Mouse (Mus musculus) G1E (cell line): Measurements from ENCODE around the gene Chst15. TPM values are rescaled to one million over a fixed set of nuclear protein-coding genes. Genes with fewer than 3 reads are reported as not detected.
A peak's percentile ranks its signal among the peaks of the same experiment; 100 is the strongest.

Source experiments
- ATAC-seq: 2 replicates; pipeline ENCODE4 v1.8.0; 2016; ENCODE audit warnings: mild to moderate bottlenecking; ENCODE audit not compliant: insufficient number of reproducible peaks, poor library complexity, low FRiP score, severe bottlenecking; ENCODE audit errors: extremely low read depth
- DNase-seq: peaks from one replicate; pipeline ENCODE4 v3.0.0; 2012; ENCODE audit warnings: low spot score
- H3K27me3 ChIP-seq: 2 replicates; pipeline ENCODE4 v1.6.1; 2012; ENCODE audit warnings: mild to moderate bottlenecking, low read length, inconsistent platforms; ENCODE audit not compliant: insufficient read depth
- H3K36me3 ChIP-seq: replicated peaks from 2 replicates; pipeline ENCODE3; 2012; ENCODE audit warnings: mild to moderate bottlenecking, inconsistent platforms
- H3K4me1 ChIP-seq: 2 replicates; pipeline ENCODE4 v1.6.1; 2012; ENCODE audit warnings: low read depth, low read length, inconsistent platforms, mixed read lengths; ENCODE audit not compliant: insufficient read depth
- H3K4me3 ChIP-seq: 2 replicates; pipeline ENCODE4 v1.5.1; 2012; ENCODE audit warnings: low read depth, mild to moderate bottlenecking, inconsistent platforms, low read length, moderate library complexity, mixed read lengths
- H3K9me3 ChIP-seq: replicated peaks from 2 replicates; pipeline ENCODE4 v1.6.1; 2012; ENCODE audit warnings: inconsistent platforms
- CTCF ChIP-seq: IDR thresholded peaks from 2 replicates; pipeline ENCODE4 v1.5.1; 2012; ENCODE audit warnings: low read depth, low read length, inconsistent platforms, mixed read lengths
- GATA1 ChIP-seq: IDR thresholded peaks from 2 replicates; pipeline ENCODE4 v1.6.1; 2012; ENCODE audit warnings: borderline replicate concordance, low read length, inconsistent platforms, mixed read lengths
- GATA2 ChIP-seq: IDR thresholded peaks from 2 replicates; pipeline ENCODE4 v1.6.1; 2012; ENCODE audit warnings: low read depth, low read length, inconsistent platforms, borderline replicate concordance
- POLR2AphosphoS5 ChIP-seq: IDR thresholded peaks from 2 replicates; pipeline ENCODE4 v1.6.1; 2012; ENCODE audit warnings: low read depth, low read length, inconsistent platforms; ENCODE audit not compliant: insufficient replicate concordance
- TAL1 ChIP-seq: conservative IDR thresholded peaks from 2 replicates; pipeline ENCODE4 v1.6.1; 2012; ENCODE audit warnings: low read depth, low read length, inconsistent platforms, mixed read lengths
- polyA plus RNA-seq: library from polyadenylated mRNA; stranded (reverse); fragments of >175 nt; gene quantifications from 2 replicates; pipeline ENCODE4 v1.2.3, GENCODE M21; 2012
- total RNA-seq, 2 experiments: library from RNA; stranded (forward) in 1 of 2; stranded (reverse) in 1 of 2; fragments of 200-1000 nt in 1 of 2; fragments of >200 nt in 1 of 2; fragmentation: Nextera tagmentation in 1 of 2; gene quantifications; 2 replicates each; pipeline ENCODE4 v1.2.3; 2014 to 2017

Gene Chst15
- total and polyA plus RNA-seq, 3 experiments = 0.05 TPM; not detected in 2

DNA sequence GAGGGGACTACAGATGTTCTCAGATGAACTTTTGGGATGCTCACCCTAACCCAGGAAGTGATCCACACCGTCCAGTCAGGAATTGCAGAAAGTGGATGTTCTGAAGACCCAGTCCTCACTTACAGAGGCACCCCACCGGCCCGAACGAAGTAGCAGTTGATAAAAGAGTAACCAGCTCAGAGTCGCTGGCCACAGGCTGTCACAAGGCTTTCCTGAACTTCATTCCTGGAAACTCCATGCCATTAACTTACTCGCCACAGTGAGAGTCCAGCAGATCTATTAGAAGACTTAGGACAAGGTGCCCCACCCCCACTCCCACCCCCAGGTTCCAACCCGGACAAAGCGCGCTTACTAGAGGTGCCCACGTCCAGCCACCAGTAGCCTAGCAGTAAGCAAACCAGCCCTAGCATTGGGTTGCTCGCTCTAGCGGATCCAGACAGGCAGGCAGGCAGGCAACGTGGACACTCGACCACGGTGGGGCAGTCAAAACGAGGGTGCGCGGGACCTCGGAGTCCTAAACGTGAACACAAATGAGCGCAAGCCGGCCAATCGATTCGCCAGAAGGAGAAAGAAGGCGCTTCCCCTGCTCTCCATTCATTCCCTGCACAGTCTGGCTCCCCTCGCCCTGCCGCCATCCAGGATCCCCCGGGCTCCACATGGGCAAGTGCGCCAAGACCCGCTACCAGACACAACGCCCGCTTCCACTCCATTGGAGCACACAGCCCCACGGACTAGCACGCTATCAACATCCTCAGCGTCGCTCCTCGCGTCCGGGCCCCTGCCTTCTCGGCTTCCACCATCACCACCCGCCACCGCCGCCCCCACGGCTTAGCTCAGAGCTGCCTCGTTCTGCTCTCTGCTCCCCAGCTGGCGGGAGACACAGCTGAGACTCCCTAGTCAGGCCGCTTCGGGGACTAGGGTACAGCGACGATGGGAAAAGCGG is 1.6 kb downstream of the Chst15 start:
- TF ChIP-seq GATA2 (no peak), GATA1 (no peak), POLR2AphosphoS5 (no peak), CTCF (no peak), TAL1 (no peak)
- H3K4me1 ChIP-seq = no peaks in the 10 kb centered on the region
- peaks cover 73% of the 10 kb centered on the region for H3K9me3 ChIP-seq
- ATAC-seq (no peak), DNase-seq (no peak)
- no peaks in the 10 kb centered on the region for H3K36me3 ChIP-seq
- H3K4me3 ChIP-seq = peak overlapping the region; percentile 33; the same call in 1 of the 2 replicates
- no peaks in the 10 kb centered on the region for H3K27me3 ChIP-seq

DNA sequence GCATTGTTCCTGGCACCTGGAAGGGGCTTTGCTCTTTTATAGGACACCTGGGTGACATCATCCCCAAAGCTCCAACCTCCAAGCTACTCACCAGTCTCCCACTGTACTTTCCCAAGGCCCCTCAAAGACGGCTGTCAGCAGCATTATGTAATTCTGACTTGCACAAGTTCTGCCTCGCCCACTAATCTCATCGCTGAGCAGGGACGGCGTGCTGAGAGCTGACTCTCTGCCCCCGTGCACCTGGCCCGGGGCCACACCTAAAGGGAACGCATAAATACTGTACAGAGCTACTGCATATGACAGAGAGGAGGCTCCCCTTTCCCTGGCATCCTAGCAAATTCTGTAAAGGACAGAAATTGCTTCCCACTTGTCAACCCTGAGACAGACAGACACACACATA is 4.6 kb downstream of the Chst15 start:
- no peak for ATAC-seq
- no peaks in the 10 kb centered on the region for H3K27me3 ChIP-seq
- H3K4me1 ChIP-seq = no peaks in the 10 kb centered on the region

DNA sequence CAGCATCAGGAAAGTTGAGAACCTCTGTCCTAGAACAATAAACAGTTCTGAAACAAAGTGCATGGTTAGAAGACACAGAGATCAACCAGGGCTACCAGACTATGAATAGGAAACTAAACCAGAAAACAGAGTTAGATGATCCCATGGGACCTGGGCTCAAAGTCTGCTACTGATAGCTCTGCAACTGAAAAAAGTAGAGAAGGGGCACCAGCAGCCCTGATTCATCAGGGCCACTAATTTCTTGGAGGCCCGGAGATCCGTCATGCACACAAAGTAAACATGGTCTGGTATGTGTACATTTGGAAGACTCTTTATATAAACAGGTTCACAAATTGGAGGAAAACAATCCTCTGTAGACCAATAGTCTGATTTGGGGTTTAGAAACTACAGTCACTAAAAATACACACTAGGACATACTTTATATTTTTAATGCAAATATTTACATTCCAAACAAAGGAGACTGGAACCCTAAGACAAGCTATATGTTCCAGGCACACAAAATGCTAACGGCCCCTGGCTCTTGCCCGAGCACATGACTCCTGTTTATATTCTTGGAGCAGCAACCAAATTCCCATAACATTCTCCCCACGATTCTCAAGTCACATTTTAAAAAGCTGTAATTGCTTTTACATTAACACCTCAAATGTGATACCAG is 8.4 kb downstream of the Chst15 start:
- Histone ChIP-seq H3K36me3 (no peaks in the 10 kb centered on the region), H3K4me3 (no peak overlapping the region), H3K4me1 (no peaks in the 10 kb centered on the region), H3K9me3 (peaks cover 64% of the 10 kb centered on the region), H3K27me3 (no peaks in the 10 kb centered on the region)
- no peak for TF ChIP-seq TAL1
- no peak for TF ChIP-seq GATA1
- no peak for TF ChIP-seq GATA2
- no peak for TF ChIP-seq POLR2AphosphoS5
- no peak for TF ChIP-seq CTCF
- ATAC-seq (no peak), DNase-seq (no peak)

More for the DNA sequence above, 4.6 kb downstream of the Chst15 start:
- Histone ChIP-seq H3K4me3 (no peak overlapping the region; the same call in 1 of the 2 replicates), H3K36me3 (no peaks in the 10 kb centered on the region), H3K9me3 (peaks cover 80% of the 10 kb centered on the region)
- no peak for TF ChIP-seq TAL1
- no peak for TF ChIP-seq GATA2
- no peak for TF ChIP-seq GATA1
- TF ChIP-seq CTCF = no peak
- TF ChIP-seq POLR2AphosphoS5 = no peak
- no peak for DNase-seq

DNA sequence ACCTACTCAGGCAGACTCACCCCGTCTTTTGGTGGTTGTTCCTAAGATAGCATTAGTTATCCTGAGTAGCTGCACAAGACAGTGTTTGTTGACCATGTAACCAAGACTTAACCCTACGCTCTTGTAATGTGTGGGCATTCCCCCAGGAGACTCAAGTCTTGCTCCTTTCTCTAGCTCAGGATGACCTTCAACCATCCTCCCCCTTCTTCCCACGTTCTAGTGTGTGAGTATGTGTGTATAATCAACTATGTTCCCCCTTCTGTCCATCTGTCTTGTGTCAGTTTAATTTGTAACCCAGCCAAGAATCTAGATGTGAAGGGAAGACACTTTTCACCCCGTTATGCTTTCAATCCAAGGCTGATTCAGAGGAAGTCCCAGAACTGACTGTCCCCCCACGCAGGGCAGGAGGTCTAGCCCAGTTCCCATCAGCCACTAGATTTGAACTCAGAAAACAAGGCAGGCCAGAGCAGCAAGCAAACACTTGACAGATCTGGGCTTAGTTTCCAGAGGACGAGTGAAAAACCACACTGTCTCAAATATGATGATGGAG is 9.2 kb downstream of the Chst15 start:
- no peaks in the 10 kb centered on the region for H3K36me3 ChIP-seq
- no peak for TF ChIP-seq GATA1
- TF ChIP-seq GATA2 = no peak
- no peak for TF ChIP-seq TAL1
- no peak for TF ChIP-seq CTCF
- TF ChIP-seq POLR2AphosphoS5 = no peak
- H3K4me1 ChIP-seq = no peaks in the 10 kb centered on the region
- peaks cover 58% of the 10 kb centered on the region for H3K9me3 ChIP-seq
- no peaks in the 10 kb centered on the region for H3K27me3 ChIP-seq
- DNase-seq (no peak), ATAC-seq (no peak)
- no peak overlapping the region for H3K4me3 ChIP-seq

DNA sequence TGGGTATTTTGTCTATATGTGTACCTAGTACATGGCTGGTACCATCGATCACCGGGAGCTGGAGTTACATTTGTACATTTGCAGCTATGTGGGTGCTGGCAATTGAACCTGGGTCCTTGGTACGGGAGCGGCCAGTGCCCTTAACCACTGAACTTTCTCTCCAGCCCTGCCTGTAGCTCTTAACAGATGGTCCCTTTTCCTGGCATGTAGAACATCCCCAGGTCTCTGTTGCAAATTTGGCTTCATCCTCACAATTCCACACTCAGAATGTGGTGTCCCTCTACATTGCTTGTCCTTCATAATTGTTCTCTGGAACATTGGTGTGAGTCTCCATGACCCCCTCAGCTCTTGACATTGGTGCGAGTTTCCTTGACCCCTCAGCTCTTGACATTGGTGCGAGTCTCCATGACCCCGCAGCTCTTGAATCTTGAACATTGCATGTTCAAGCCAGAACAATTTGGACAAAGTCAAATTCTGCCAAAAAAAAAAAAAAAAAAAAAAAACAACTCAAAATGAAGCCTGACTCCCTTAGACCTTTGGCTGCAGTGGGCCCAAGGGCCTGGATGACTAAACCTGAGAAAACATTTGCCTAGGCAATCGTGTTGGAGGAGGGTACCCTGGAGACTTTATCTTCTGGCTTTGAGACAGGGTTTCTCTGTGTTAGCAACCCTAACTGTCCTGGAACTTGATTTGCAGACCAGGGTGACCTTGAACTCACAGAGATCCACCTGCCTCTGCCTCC is 10.2 kb downstream of the Chst15 start:
- ATAC-seq = no peak
- Histone ChIP-seq H3K36me3 (no peaks in the 10 kb centered on the region), H3K27me3 (no peaks in the 10 kb centered on the region), H3K4me1 (no peaks in the 10 kb centered on the region), H3K4me3 (no peak overlapping the region), H3K9me3 (peaks cover 58% of the 10 kb centered on the region)
- TF ChIP-seq GATA2 (no peak), POLR2AphosphoS5 (no peak)
- no peak for DNase-seq
